Mouse (Mus musculus) spleen, adult 2 months (tissue): ENCODE measurements at regions not wholly inside any gene's neighbourhood (a gene's known extent, or its start where the extent isn't known, plus 50 kb on each side); places are given as distances from the start of the nearest gene placed in this dataset.

Source experiments
- CTCF ChIP-seq: fragments of 200-500 bp; IDR thresholded peaks from 2 replicates; pipeline ENCODE4 v1.5.1; 2011; ENCODE audit warnings: mild to moderate bottlenecking, inconsistent platforms; ENCODE audit not compliant: insufficient read depth, insufficient read length, insufficient replicate concordance; ENCODE audit errors: extremely low read depth
- POLR2A ChIP-seq: fragments of 200-500 bp; IDR thresholded peaks from 2 replicates; pipeline ENCODE4 v1.6.1; 2011; ENCODE audit warnings: low read depth, low read length, inconsistent platforms

GRCm38 (mm10) chr10:117556851-117557542 lies 72.3 kb upstream of the Cpm start:
- TF ChIP-seq CTCF (no peak), POLR2A (no peak)
